Mouse (Mus musculus): ENCODE results near the gene Zfp385c. TPM values are rescaled to one million over a fixed set of nuclear protein-coding genes. Genes with fewer than 3 reads are reported as not detected.
"Not testable (repeated sequence)": the region's sequence is repeated elsewhere in the genome, so short reads cannot be mapped to it uniquely, and the experiment has no call there.

The Zfp385c gene
- polyA plus RNA-seq, 1 experiment from 2014 or later, result 0.80 TPM

DNA sequence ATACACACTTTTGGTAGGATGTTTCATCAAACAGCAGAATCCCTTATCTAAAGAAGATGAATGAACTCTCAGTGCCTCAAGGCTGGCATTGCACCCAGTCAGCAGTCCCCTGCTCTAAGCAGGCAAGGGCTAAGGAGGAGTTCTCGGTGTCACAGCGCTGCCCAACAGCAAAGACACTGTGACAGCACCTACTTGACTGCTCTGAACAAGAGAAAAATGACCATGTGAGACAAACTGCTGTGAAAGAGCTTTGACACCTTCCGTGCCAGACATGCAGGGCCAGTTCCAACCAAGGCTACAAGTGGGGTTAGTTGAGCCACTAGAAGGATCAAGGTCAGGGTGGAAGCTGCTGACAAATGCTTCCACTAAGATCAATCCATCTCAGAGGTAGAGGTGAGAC lies 107.1 kb downstream of the Zfp385c start:
- H3K4me3 ChIP-seq (replicated peaks; ENCODE audit: low read length), result no peak overlapping the region
- H3K27me3 ChIP-seq (replicated peaks; ENCODE audit: control insufficient read depth, insufficient read depth, low read length), result no peaks in the 10 kb centered on the region
- no peak overlapping the region for H3K4me2 ChIP-seq (ENCODE audit: low read length)
- H3K36me3 ChIP-seq (ENCODE audit: control insufficient read depth, insufficient read depth), result peaks cover 56% of the 10 kb centered on the region
- 98% methylated on average over 3 of the region's 3 CpGs for WGBS
- no peak for ATAC-seq
- no peak overlapping the region for H3K27ac ChIP-seq (ENCODE audit: low read length)
- H3K9me3 ChIP-seq (ENCODE audit: control insufficient read depth, low read length), result no peaks in the 10 kb centered on the region
- H3K9ac ChIP-seq (replicated peaks; ENCODE audit: low read depth, low read length), result no peak overlapping the region
- H3K4me1 ChIP-seq (replicated peaks; ENCODE audit: control insufficient read depth, insufficient read depth, low read length), result peaks cover 6% of the 10 kb centered on the region; the same call in 1 of the 2 replicates

DNA sequence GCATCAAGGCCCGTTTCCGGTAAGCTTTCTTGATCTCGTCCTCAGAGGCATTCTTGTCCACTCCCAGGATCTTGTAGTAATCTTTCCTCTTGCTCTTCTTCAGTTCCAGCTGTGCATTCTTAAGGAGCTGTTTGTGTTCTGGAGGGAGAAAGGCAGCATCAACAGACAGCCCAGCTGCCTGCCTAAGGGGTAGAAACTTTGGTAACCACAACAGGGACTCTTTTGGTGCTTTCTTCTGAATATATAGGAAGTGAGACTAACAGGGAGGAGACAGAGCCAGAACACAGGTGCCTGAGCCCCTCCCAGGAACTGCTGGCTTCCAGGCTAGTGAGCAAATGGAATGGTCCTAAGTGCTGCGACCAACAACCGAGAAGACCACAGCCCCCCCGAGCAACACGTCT lies 107.7 kb downstream of the Zfp385c start:
- Histone ChIP-seq H3K27me3 (replicated peaks; ENCODE audit: control insufficient read depth, insufficient read depth, low read length) (no peaks in the 10 kb centered on the region), H3K36me3 (ENCODE audit: control insufficient read depth, insufficient read depth) (peaks cover 54% of the 10 kb centered on the region), H3K27ac (ENCODE audit: low read length) (no peak overlapping the region), H3K9ac (replicated peaks; ENCODE audit: low read depth, low read length) (no peak overlapping the region), H3K4me3 (replicated peaks; ENCODE audit: low read length) (no peak overlapping the region), H3K9me3 (ENCODE audit: control insufficient read depth, low read length) (no peaks in the 10 kb centered on the region), H3K4me1 (replicated peaks; ENCODE audit: control insufficient read depth, insufficient read depth, low read length) (peaks cover 6% of the 10 kb centered on the region; the same call in 1 of the 2 replicates), H3K4me2 (ENCODE audit: low read length) (no peak overlapping the region)
- no peak for ATAC-seq
- 89% methylated on average over 7 of the region's 7 CpGs for WGBS

DNA sequence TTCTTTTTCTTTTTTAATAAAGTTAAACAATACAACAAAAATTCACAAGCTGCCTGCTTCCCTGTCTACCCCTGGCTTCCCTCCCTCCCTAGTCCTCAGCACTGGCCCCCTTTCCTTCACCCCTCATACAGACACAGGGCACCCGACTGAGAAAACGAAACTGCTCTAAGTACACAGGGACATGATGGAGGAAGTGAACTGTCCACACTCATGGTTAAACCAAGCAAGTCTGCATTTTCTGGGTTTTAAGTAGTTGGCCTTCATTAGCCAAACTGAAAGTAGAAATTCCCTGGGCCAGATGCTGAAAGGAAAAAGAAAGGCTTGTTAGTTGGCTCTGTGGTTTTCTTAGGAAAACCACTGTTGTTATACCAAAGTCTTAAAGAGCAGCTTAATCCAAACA lies 109.4 kb downstream of the Zfp385c start:
- 95% methylated on average over 2 of the region's 2 CpGs for WGBS
- no peak overlapping the region for H3K4me3 ChIP-seq (replicated peaks; ENCODE audit: low read length)
- H3K9me3 ChIP-seq (ENCODE audit: control insufficient read depth, low read length), result no peaks in the 10 kb centered on the region
- no peak overlapping the region for H3K9ac ChIP-seq (replicated peaks; ENCODE audit: low read depth, low read length)
- H3K27me3 ChIP-seq (replicated peaks; ENCODE audit: control insufficient read depth, insufficient read depth, low read length), result no peaks in the 10 kb centered on the region
- H3K27ac ChIP-seq (ENCODE audit: low read length), result no peak overlapping the region
- H3K4me1 ChIP-seq (replicated peaks; ENCODE audit: control insufficient read depth, insufficient read depth, low read length), result peaks cover 6% of the 10 kb centered on the region; the same call in 1 of the 2 replicates
- H3K4me2 ChIP-seq (ENCODE audit: low read length), result no peak overlapping the region
- H3K36me3 ChIP-seq (ENCODE audit: control insufficient read depth, insufficient read depth), result peaks cover 45% of the 10 kb centered on the region
- no peak for ATAC-seq

DNA sequence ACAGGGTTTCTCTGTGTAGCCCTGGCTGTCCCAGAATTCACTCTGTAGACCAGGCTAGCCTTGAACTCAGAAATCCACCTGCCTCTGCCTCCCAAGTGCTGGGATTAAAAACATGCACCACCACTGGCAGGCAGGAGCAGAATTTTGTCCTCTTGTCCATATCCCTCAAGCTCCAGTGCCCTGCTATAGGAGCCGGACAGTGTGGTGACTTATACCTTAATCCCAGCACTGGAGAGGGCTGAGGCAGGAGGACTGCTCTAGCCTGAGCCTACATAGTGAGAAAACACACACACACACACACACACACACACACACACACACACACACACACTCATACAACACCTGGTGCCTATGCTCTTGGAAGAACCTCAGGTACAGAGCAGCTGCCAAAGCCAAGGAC lies 109.8 kb downstream of the Zfp385c start:
- not testable (repeated sequence) for H3K27ac ChIP-seq (ENCODE audit: low read length); H3K4me3 ChIP-seq (replicated peaks; ENCODE audit: low read length); H3K27me3 ChIP-seq (replicated peaks; ENCODE audit: control insufficient read depth, insufficient read depth, low read length); ATAC-seq; H3K4me1 ChIP-seq (replicated peaks; ENCODE audit: control insufficient read depth, insufficient read depth, low read length); H3K9ac ChIP-seq (replicated peaks; ENCODE audit: low read depth, low read length); H3K4me2 ChIP-seq (ENCODE audit: low read length); H3K9me3 ChIP-seq (ENCODE audit: control insufficient read depth, low read length)
- WGBS, result 95% methylated on average over 1 of the region's 1 CpGs
- peaks cover 45% of the 10 kb centered on the region for H3K36me3 ChIP-seq (ENCODE audit: control insufficient read depth, insufficient read depth)

DNA sequence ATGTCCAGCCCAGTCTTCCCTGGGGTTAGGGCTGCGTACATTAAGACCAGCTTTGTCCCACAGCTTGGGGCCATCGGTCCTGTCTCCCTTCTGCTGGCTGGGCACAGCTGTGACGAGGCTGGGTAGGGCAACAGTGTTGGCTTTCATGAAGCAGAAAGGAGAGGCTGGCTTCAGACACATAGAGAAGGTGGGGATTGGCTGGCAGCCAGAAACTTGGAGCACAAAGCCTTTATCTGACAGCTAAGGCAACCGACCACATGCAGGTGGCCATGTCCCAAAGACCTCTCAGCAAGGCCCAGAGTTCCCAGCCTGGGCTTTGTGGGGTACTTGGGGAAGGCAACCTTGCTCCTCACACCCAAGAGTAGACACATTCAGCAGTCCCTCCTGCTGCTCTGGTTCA lies 110.5 kb downstream of the Zfp385c start:
- H3K4me2 ChIP-seq (ENCODE audit: low read length), result no peak overlapping the region
- WGBS, result 28% methylated on average over 4 of the region's 4 CpGs
- no peak overlapping the region for H3K9ac ChIP-seq (replicated peaks; ENCODE audit: low read depth, low read length)
- no peak overlapping the region for H3K27ac ChIP-seq (ENCODE audit: low read length)
- no peaks in the 10 kb centered on the region for H3K9me3 ChIP-seq (ENCODE audit: control insufficient read depth, low read length)
- H3K27me3 ChIP-seq (replicated peaks; ENCODE audit: control insufficient read depth, insufficient read depth, low read length), result no peaks in the 10 kb centered on the region
- peaks cover 6% of the 10 kb centered on the region; the same call in 1 of the 2 replicates for H3K4me1 ChIP-seq (replicated peaks; ENCODE audit: control insufficient read depth, insufficient read depth, low read length)
- no peak for ATAC-seq
- no peak overlapping the region for H3K4me3 ChIP-seq (replicated peaks; ENCODE audit: low read length)
- H3K36me3 ChIP-seq (ENCODE audit: control insufficient read depth, insufficient read depth), result peaks cover 42% of the 10 kb centered on the region

DNA sequence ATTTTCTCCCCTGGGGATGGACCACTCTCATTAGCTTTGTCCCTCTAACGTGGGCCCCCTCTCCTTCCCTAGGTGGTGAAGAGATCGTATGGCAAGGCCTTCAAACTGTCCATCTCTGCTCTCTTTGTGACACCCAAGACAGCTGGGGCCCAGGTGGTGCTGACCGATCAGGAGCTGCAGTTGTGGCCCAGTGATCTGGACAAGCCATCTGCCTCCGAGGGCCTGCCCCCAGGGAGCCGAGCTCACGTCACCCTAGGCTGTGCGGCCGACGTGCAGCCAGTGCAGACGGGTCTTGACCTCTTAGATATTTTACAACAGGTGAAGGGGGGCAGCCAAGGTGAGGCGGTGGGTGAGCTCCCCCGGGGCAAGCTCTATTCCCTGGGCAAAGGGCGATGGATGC lies 112.0 kb downstream of the Zfp385c start:
- Histone ChIP-seq H3K4me1 (replicated peaks; ENCODE audit: control insufficient read depth, insufficient read depth, low read length) (peaks cover 8% of the 10 kb centered on the region), H3K27me3 (replicated peaks; ENCODE audit: control insufficient read depth, insufficient read depth, low read length) (no peaks in the 10 kb centered on the region), H3K4me2 (ENCODE audit: low read length) (no peak overlapping the region), H3K9ac (replicated peaks; ENCODE audit: low read depth, low read length) (no peak overlapping the region), H3K9me3 (ENCODE audit: control insufficient read depth, low read length) (no peaks in the 10 kb centered on the region), H3K36me3 (ENCODE audit: control insufficient read depth, insufficient read depth) (peaks cover 34% of the 10 kb centered on the region), H3K27ac (ENCODE audit: low read length) (no peak overlapping the region), H3K4me3 (replicated peaks; ENCODE audit: low read length) (no peak overlapping the region)
- no peak for ATAC-seq
- 96% methylated on average over 13 of the region's 13 CpGs for WGBS

DNA sequence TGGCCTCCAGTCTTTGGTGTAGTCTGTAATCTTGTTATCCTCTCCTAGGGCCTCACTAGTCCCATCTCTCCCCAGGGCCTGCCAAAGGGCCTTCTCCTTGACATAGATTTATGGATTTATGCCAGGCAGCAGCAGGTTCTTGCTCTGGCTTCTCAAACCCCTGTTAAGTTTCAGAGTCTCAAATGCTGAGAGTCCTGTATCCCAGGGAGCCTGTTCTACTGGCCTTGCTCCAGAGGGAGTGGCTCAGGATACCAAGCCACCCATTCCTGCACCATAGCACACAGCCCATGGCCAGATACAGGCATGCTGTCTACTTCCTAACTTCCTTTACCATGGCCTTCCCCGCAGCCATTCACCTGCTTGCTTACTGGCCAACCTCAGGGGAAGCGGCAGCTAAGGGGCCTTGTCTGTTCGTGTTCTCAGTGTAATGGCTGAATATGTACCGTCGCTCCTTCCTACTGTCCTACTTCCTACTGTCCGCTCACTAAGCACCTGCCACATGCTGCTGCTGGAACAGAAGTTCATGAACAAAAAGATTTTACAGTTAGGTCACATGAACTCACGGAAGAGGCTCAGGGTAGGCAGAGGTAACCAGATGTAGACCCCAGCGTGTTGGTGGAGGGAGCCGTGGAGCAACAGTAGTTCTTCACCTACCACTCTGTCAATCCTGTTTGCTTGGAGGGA lies 113.0 kb downstream of the Zfp385c start:
- Histone ChIP-seq H3K4me2 (ENCODE audit: low read length) (no peak overlapping the region), H3K27me3 (replicated peaks; ENCODE audit: control insufficient read depth, insufficient read depth, low read length) (no peaks in the 10 kb centered on the region), H3K4me3 (replicated peaks; ENCODE audit: low read length) (no peak overlapping the region), H3K9me3 (ENCODE audit: control insufficient read depth, low read length) (no peaks in the 10 kb centered on the region), H3K9ac (replicated peaks; ENCODE audit: low read depth, low read length) (no peak overlapping the region), H3K27ac (ENCODE audit: low read length) (no peak overlapping the region), H3K4me1 (replicated peaks; ENCODE audit: control insufficient read depth, insufficient read depth, low read length) (peaks cover 11% of the 10 kb centered on the region), H3K36me3 (ENCODE audit: control insufficient read depth, insufficient read depth) (peaks cover 24% of the 10 kb centered on the region)
- no peak for ATAC-seq
- 91% methylated on average over 9 of the region's 9 CpGs for WGBS

DNA sequence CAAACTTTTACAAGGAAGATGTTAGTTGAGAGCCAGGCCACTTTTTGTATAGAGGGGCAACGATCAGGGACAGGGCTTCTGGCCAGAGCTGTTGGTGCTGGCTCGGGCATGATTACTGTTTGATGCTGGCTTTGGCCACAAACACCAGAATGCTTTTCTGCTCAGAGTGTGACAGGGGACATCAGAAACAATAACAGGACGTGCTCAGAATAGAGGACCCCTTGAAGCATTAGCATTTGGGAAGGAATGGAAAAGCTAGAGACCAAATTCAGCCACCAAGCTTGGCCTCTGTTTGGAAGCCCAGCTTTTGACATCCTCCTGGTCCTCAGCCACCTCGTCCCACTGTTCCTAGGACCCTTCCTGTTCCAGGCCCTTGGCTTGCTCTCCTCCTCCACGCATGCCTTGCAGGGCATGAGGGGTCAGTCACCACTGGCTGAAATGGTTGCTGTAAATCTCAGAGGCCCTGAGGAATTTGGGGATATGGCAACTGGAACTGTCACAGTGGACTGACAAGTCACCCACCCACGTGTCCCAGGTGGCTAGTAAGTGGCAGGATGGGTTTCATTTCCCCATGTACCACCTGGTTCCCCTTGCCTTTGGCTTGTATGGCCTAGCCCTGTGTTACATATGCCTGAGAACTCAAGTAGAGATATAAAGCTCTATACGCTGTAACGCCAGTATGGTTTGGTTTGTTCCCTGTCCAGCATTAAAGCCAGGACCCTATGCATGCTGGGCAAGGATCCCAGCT lies 114.2 kb downstream of the Zfp385c start:
- H3K4me2 ChIP-seq (ENCODE audit: low read length), result no peak overlapping the region
- H3K9me3 ChIP-seq (ENCODE audit: control insufficient read depth, low read length), result no peaks in the 10 kb centered on the region
- no peak overlapping the region for H3K4me3 ChIP-seq (replicated peaks; ENCODE audit: low read length)
- peaks cover 11% of the 10 kb centered on the region for H3K4me1 ChIP-seq (replicated peaks; ENCODE audit: control insufficient read depth, insufficient read depth, low read length)
- H3K27ac ChIP-seq (ENCODE audit: low read length), result no peak overlapping the region
- H3K36me3 ChIP-seq (ENCODE audit: control insufficient read depth, insufficient read depth), result peaks cover 17% of the 10 kb centered on the region
- no peaks in the 10 kb centered on the region for H3K27me3 ChIP-seq (replicated peaks; ENCODE audit: control insufficient read depth, insufficient read depth, low read length)
- H3K9ac ChIP-seq (replicated peaks; ENCODE audit: low read depth, low read length), result no peak overlapping the region
- no peak for ATAC-seq
- WGBS, result 77% methylated on average over 8 of the region's 8 CpGs
